Mouse (Mus musculus) T-cell, adult 2 months (primary cell): ENCODE measurements around the gene Cox4i2.

Source experiments
- DNase-seq: peaks from one replicate; pipeline ENCODE4 v3.0.0; 2022; ENCODE audit warnings: low spot score

The Cox4i2 gene

DNA sequence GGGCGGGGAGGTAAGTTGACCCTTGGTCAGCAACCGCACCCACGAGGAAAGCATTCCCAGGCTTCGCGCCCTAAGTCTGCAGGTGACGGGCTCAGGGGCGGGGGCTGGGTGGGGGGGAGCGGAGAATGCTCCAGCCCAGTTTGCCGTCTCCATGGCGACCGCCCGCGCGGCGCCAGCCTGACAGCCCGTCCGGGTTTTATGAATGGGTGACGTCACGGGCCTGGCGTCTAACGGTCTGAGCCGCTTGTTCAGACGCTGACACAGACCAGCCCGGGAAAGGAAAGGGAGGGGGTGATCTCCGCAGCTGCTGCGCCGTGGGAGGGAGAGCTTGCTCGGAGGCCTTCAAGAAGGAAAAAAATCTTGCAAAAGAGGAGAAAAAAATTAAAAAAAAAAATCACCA is 19.0 kb upstream of the Cox4i2 start:
- peak; percentile 59 for DNase-seq

DNA sequence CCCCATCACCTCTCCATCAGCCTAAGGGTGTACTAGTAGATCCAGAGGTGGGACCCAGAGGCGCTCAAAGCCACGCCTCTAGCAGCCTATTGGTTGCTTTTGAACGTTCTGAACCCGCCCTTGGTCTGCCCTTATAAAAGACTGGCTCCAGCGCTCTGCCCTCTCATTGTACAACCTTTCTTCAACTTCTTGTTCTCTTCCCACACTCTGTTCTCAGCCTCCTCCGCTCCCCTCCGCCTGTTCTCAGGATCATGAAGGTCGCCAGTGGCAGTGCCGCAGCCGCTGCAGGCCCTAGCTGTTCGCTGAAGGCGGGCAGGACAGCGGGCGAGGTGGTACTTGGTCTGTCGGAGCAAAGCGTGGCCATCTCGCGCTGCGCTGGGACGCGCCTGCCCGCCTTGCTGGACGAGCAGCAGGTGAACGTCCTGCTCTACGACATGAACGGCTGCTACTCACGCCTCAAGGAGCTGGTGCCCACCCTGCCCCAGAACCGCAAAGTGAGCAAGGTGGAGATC is 17.8 kb upstream of the Cox4i2 start, which contains the start of gene Id1:
Gene Id1, plus strand, starts transcription at position 162 of the 512 bp plus-strand sequence.
- DNase-seq = peak; percentile 56

DNA sequence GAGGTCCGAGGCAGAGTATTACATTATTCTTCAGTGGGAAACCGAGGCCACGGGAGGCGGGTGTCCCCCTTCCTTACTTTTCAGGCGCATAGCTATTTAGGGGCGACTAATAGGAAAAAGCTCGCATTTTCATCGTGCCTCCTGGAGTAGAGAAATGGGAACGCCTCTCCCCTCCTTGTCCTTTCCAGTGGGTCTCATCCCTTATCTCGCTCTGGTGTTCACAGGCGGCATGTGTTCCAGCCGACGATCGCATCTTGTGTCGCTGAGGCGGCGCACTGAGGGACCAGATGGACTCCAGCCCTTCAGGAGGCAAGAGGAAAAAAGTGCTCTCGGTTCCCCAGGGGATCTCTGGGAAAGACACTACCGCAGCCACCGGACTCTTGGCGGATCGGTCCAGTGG is 17.2 kb upstream of the Cox4i2 start:
- DNase-seq = no peak

DNA sequence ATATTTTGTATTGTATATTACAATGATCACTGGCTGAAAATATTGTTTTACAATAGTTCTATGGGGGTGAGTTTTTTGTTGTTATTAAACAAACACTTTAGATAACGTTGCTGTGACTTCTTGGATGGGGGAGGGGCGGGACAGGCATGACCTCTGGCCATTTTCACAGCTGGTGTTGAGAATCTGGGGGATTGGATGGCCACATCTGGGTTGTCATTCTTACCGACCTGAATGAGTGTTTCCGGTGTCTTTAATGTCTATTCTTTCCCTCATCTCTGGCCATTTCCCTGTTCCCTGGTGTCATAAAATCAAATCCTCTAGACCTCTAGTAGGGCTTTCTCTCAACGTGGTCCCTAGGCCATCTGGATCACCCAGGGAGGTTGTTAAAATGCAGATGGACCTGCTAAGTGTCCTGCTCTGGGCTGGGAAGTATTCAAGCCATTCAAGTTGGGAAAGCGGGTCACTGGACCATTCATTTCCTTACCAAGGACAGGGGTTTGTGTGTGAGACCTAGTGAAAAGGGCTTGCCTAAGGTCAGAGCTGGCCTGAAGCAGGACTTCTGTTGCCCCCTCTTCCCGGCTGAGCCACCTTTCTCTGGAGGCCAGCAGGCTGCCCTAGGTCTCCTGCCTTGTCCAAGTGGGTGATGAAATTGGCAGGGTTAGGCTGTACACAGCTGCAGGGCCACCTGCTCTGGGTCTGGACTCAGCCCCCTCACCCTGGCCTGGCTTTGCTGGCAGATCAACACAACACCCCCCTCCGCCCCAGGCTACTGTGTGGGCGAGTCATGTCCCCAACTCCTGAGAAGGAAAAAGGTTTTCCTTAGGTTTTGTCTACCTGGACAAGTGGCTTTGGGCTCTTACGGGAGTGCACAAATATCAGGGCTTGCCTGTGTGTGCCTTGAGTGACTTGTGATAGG is 16.4 kb upstream of the Cox4i2 start:
- DNase-seq = no peak

DNA sequence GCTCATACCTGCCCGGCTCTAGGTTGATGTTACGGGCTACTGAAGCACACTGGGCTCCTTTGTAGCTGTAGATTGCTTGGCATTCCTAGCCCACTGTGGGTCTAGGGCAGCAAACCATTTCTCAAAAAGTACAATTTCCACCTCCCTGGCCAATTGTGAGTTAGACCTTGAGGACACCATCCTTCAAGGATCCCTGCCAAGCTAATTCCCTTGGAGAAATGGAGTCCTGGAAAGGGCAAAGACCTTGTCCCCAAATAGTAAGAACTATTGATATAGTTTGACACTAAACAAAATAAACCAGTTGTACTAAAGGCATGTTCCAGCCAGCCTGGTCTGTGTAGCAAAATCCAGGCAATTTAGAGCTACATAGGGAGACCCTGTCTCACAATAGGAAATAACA is 15.6 kb upstream of the Cox4i2 start:
- DNase-seq = no peak

DNA sequence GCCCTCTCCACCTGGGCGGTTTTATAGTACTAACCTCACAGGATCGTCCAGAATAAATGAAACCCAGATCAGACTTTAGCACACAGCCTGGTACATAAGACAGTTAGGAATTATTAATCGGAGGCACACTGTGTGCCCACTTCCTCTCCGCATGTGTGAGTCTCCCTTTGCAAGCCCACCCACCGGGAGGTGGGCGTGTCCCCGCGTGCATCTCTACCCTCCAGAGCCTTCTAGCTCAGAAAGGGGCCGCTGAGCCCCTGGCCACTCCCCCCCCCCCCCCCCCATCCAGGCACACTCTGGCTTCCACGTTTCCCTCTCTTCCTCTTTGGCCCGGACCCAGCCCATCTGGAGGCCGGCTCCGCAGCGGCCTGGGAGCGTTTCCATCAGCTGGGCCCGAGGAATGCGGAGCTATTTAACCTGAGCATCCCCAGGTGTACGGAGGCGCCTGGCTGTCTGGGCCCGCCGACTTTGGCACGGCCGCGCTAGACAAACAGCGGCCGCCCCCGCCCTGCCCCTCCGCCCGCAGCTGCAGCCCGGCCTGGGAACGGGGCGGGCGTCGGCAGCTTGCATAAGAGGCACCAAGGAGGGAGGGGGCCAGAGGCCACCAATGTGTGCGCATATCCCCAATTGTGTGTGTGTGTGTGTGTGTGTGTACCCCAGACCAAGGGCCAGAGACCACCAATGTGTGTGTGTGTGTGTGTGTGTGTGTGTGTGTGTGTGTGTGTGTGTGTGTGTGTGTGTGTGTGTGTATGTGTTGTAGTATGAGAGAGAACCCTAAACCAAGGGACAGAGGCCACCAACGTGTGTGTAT is 14.7 kb upstream of the Cox4i2 start:
- peak; percentile 8 for DNase-seq

DNA sequence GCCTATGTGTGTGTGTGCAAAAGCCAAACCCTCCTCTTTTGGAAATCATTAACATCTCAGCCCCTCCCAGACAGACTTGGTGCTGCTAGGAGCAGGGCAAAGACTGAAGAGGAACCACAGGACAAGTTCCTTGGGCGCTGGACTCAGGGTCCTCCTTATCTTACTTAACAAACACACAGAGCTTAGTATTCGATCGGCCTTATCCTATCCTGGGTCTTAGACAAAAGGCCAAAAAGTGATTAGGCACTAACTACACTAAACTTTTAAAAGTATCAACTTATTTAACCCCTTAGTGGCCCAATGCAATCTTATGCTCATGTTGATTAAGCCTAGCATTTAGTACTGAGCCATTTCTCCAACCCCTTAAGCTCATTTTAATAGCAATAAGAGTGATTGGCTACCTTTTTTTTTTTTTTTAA is 14.1 kb upstream of the Cox4i2 start:
- no peak for DNase-seq

DNA sequence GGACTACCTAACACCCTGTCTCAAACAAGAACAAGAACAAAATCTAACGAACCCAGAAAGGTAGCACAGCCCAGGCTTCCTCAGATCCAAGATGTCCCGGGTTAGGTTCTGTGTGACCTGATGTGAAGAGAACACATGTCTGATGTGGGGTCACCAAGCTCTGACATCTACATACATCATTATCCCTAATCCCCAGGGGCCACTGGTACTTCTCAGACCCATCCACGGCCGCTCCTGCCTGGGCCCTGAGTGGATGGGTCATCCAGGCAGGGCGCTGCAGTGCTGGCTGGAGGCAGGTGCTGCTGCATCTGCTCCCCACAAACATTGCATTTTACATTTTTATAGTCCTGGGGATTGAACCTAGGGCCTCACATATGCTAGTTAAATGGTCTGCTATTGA is 13.5 kb upstream of the Cox4i2 start:
- DNase-seq = no peak

DNA sequence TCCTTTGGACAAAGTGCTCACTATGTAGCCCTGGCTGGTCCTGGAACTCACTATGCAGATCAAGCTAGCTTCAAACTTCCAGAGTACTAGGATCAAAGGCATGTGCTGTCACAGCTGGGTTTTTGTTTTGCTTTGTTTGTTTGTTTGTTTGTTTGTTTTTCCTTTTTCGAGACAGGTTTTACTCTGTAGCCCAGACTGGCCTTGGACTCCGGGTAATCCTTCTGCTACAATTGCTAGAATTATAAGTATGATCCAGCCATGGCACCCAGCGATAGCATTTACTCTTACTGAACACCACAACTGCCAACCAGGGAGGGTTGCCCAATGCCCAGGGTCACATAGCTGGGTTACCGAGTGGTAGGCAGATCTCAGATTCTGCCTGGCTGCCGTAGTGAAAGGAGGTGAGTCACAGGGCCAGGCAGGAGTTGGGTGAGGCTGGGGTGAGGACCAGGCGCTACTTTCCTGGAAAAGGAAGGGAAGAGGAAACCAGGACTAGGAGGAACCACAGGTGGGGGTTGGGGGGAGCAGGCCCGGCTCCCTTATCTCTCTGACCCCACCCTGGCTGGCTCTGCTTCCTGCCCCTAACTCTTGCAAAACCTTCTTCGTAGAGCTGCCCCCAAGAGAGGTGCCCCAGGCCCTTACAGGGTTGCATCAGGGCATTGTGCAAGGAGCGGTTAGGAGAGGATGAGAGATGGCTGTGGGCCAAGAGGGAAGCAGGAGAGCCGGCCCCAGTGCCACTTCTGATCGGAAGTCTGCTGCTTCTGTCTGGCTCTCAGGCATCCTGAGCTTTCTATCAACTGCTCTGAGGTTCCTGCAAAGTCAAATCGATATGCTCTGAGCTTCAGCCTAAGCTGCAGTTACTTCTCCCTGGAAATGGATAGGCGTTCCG is 12.6 kb upstream of the Cox4i2 start:
- DNase-seq = no peak

DNA sequence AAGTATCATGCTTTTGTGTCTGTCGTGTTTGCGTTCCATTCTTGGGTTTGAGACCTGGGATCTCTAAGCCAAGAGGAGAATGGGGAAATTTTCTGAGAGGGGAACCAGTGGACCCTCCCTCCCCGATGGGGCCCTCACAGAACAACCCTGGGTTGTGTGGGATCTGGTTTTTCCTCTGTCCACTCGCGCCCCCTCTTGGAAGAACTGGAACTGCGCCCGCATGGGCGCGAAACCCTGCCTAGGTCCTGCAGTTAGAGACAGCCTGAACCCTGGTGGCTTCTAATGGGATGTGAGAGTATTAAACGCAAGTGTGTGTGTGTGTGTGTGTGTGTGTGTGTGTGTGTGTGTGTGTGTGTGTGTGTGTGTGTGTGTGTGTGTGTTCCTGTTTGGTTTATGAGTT is 11.5 kb upstream of the Cox4i2 start:
- DNase-seq = peak; percentile 16

DNA sequence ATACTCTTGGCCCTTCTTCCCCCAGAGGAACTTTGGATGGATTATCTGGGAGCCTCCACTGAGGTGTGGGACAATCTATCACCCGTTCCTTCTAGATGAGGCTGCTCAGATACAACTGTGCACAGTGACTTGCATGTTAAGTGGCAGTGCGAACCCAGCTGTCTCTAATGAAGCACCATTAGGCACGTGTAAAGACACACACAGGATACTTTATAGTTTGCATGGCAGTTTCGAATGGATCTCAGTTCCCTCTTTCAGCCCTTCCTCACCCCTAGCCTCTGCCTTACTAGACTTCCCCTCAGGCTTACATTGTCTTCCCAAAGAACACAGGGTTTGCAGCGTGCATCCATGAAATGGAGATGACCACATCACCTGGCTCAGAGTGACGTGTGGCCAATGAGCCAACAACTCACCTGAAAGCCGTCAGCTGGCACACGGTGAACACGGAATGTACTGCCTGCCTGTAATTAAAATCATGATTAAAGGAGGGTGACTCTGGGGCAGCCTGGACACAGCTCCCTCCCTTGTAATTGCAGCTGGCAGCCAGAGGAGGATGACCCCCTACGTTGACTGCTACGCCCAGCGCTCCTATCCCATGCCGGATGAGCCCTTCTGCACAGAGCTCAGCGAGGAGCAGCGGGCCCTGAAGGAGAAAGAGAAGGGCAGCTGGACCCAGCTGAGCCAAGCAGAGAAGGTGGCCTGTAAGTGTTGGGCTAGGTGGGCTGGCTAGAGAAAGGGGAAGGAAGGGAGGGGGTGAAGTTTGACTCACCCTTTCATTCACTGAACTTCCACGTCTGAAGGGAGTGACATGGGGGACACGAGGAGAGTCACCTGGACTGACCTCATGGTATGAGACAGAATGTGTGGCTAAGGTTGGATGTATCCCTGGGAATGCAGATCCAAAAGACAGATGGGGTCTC is 2.8 kb downstream of the Cox4i2 start:
- DNase-seq = no peak

DNA sequence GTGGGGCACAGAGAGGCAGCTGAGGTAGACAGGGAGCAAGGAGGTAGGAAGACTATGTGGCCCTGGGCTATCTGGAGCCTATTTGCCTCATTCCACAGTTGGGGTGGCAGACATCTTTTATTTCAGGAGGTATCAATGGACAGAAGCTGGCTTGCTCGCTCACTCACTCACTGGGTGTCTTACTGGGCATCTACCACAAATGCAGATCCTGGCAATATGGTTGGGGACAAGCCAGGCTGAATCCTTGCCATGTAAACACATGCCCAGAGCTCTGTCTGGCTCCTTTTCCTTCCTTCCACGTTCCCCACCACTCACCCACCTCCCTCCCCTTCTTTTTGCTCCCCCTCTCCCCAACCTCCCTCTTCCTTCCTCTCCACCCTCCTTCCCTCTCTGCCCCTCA is 3.5 kb downstream of the Cox4i2 start:
- no peak for DNase-seq

DNA sequence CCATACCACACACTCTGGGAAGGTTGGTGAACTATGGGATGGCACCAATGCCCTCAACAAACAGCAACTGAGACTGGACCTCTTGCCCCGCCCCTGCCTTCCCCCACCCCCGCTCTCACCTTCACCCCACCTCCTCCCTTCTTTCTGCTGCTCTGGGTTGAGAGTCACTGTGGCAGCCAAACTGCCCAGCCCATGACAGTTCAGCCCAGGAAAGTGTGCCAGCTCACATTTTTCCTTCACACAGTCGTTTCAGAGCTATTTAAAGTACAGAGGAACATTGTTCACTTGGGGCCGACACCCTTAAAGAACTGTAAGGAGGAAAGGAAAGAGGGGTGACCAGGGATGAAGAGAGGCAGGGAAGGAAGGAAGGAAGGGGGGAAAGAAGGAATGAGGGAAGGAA is 4.4 kb downstream of the Cox4i2 start:
- no peak for DNase-seq

DNA sequence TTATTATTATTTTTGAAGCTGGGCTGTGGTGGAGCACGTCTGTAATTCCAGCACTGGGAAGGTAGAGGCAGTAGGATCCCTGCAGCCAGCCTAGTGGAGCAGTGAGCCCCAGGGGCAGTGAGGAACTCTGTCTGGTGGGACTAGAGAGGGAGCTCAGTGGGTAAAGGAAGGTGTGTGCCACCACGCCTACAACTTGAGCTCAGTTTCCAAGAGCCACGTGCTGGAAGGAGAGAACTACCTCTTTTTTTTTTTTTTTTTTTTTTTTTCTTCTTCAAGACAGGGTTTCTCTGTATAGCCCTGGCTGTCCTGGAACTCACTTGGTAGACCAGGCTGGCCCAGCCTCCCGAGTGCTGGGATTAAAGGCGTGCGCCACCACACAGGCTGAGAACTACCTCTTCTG is 9.3 kb downstream of the Cox4i2 start:
- no peak for DNase-seq

DNA sequence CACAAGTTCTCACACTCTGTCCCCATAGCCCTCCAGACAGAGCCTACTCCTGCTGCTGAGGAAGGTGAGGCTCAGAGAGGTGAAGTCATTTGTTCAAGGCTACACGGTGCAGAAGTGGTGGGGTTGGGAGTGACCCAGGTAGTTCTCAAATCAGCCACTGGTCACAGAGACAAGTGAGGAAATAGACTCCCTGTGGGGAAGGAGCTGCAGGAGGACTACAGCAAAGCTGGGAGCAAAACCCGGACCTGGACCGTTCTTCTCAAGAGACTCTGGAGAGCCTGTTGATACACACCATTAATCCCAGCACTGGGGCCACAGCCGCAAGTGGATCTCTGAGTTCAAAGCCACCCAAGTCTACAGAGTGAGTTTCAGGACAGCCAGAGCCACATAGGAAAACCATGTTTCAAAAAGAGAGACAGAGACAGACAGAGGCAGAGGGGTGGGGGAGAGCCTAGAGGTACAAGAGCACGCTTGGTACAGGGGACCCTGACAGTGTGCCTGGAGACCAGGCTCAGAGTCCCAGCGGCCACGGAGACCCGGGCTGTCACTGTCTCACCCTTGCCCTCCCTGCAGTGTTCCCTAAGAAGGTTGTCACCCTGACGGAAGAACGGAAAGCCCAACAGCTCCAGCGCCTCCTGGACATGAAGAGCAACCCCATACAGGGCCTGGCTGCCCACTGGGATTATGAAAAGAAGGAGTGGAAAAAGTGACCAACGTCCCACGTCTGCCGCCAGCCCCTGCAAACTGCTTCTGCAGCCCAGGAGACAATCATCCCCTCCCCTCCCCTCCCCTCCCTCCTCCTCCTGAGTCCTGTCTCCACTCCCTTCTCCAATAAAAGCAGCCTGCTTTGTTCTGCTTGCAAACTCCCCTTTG is 10.4 kb downstream of the Cox4i2 start:
- no peak for DNase-seq

DNA sequence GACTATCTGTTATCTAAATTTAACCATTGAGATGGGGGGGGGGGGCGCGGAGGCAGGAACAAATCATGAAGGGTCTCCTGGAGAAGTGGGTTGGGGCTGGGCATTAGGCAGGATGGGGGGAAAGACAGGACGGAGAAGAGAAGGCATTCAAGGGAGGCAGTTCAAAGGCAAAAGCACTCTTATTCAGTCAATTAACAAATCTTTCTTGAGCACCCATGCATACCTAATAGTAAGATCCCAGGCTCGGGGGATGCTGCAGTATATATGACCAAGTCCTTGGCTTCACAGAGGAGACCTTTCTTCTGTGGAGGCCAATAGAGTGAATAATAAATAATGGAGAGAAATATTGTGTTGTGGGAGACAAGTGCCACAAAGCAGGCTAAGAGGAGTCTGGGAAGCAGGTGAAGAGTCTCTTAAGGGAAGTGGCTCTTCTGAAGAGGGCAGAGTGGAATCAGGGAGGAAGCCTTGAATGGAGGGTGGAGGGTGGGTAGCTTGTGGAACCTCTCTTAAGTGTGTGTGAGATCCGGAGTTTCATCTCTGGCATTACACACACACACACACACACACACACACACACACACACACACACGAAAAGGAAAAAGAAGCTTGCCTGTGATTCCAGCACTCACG is 11.2 kb downstream of the Cox4i2 start:
- no peak for DNase-seq

DNA sequence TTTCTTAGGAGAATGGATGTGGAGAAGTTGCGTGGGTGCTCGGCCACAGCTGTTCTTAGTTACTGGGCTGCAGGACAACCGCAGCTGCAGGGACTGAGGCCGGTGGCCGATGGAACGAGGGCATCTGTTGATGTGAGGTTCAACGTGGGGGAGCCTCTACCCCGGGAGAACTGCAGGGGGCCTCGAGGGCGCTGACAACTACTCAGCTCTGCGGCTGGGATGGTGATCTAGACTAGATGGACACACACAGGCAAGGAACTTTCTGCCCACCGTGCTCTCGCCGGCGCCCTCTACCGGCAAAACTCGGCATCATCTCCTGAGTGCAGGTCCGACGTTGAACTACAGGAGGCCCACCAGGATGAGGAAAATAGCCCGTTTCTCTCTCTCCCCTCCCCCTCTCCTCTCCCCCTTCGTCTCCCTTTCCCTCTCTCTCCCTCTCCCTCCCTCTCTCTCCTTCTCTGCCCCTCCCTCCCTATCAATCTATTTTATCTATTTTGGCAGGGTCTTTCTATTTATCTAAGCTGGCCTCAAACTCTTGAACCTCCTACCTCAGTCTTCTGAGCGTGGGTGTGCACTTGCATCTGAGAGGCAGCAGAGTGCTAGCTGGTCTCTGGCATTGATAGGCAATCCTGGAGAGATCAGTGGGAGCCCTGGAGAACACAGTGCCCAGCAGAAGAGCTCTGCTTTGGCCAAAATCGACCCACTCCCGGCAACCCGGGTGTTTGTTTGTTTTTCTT is 12.6 kb downstream of the Cox4i2 start:
- DNase-seq = peak; percentile 80

DNA sequence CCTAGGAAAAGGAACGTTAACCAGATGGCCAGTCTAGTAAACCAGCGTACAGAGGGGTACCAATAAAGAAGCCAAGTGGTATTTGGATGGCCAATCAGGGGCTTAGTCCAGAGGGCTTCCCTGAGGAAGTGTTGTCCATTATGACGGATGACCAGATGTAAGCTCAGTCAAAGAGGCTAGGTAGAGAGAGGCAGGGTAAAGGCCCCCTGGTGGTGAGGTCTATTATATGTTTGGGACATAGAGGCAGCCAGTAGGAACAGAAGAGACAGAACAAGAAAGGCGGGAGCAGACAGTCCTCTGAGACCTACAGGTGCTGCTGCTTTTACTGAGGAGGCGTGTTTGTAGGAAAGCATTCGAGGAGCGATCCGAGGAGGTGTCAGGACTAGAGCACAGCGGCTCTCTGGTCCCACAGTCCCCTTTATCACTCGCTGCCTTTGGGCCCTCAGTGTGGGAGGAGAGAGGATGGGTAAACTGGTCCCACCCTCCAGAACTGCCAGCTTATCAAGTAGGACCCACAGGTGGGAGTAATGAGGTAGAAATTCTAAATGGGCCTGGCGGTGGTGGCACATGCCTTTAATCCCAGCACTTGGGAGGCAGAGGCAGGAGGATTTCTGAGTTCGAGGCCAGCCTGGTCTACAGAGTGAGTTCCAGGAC is 13.8 kb downstream of the Cox4i2 start:
- peak; percentile 52 for DNase-seq
